Mouse (Mus musculus) hindbrain, embryonic 16.5 days (tissue): ENCODE results near the gene Vps53. TPM values are rescaled to one million over a fixed set of nuclear protein-coding genes. Genes with fewer than 3 reads are reported as not detected.

Experiments
- ATAC-seq: fragments of 200-750 bp; cut with Nextera tagmentation; 2 replicates; pipeline ENCODE4 v1.8.0; 2017; ENCODE audit warnings: moderate TSS enrichment, moderate library complexity
- H3K27ac ChIP-seq: fragments of 300-500 bp; sonication (generic); 2 replicates; pipeline ENCODE4 v1.5.1; 2014; ENCODE audit warnings: low read depth, mild to moderate bottlenecking, control low read depth, low read length, moderate library complexity
- H3K27me3 ChIP-seq: fragments of 300-500 bp; sonication (generic); replicated peaks from 2 replicates; pipeline ENCODE4 v1.6.1; 2014; ENCODE audit warnings: low read length; ENCODE audit not compliant: control insufficient read depth, insufficient read depth
- H3K36me3 ChIP-seq: fragments of 300-500 bp; sonication (generic); 2 replicates; pipeline ENCODE4 v1.6.1; 2014; ENCODE audit warnings: mild to moderate bottlenecking, low read length, moderate library complexity, mixed read lengths; ENCODE audit not compliant: control insufficient read depth, insufficient read depth
- H3K4me1 ChIP-seq: fragments of 300-500 bp; sonication (generic); 2 replicates; pipeline ENCODE4 v1.6.1; 2014; ENCODE audit warnings: low read depth, low read length; ENCODE audit not compliant: control insufficient read depth, insufficient read depth
- H3K4me2 ChIP-seq: fragments of 300-500 bp; sonication (generic); 2 replicates; pipeline ENCODE4 v1.6.1; 2014; ENCODE audit warnings: mild to moderate bottlenecking, low read length, control low read depth, moderate library complexity
- H3K4me3 ChIP-seq: fragments of 300-500 bp; sonication (generic); 2 replicates; pipeline ENCODE4 v1.5.1; 2014; ENCODE audit warnings: mild to moderate bottlenecking, low read length, control low read depth, moderate library complexity
- H3K9ac ChIP-seq: fragments of 300-500 bp; sonication (generic); 2 replicates; pipeline ENCODE4 v1.6.1; 2014; ENCODE audit warnings: low read depth, mild to moderate bottlenecking, control low read depth, low read length, moderate library complexity
- H3K9me3 ChIP-seq: fragments of 300-500 bp; sonication (generic); 2 replicates; pipeline ENCODE4 v1.6.1; 2014; ENCODE audit warnings: mild to moderate bottlenecking, low read length, moderate library complexity; ENCODE audit not compliant: control insufficient read depth
- WGBS: fragments of 180-500 bp; shearing (Covaris S2); extraction: QIAGEN DNeasy Blood & Tissue Kit; methylation state at CpG from one replicate; pipeline ENCODE4 v1.1.7; 2014; 5-methylcytosine and 5-hydroxymethylcytosine counted together
- polyA plus RNA-seq: library from polyadenylated mRNA; unstranded; fragments of >200 nt; fragmentation: Nextera tagmentation; extraction: Ambion mirVana; gene quantifications from 2 replicates; pipeline ENCODE4 v1.2.1, GENCODE M21; 2015

Gene Vps53
- polyA plus RNA-seq, 1 experiment from 2014 or later = 69.3 TPM

DNA sequence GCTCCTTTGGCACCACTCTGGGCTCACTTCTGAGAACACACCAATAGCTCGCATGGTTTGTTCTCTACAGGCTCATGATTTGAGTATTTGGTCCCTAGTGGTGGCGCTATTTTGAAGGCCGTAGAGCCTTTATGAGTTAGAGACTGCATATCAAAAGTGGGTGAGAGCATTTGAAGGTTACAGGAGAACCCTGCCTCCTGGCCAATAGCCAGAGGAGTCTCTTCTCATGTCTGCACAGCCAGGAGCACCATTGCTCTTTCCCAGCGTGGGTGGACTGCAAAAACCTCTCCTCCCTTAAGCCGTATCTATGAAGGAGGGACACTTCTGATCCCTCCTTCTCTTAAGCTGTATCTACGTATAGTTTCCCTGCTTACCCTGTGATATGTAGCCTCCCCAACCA lies 102.1 kb downstream of the Vps53 start:
- WGBS = 82% methylated on average over 6 of the region's 6 CpGs
- ATAC-seq = no peak
- H3K9ac ChIP-seq = no peak overlapping the region

DNA sequence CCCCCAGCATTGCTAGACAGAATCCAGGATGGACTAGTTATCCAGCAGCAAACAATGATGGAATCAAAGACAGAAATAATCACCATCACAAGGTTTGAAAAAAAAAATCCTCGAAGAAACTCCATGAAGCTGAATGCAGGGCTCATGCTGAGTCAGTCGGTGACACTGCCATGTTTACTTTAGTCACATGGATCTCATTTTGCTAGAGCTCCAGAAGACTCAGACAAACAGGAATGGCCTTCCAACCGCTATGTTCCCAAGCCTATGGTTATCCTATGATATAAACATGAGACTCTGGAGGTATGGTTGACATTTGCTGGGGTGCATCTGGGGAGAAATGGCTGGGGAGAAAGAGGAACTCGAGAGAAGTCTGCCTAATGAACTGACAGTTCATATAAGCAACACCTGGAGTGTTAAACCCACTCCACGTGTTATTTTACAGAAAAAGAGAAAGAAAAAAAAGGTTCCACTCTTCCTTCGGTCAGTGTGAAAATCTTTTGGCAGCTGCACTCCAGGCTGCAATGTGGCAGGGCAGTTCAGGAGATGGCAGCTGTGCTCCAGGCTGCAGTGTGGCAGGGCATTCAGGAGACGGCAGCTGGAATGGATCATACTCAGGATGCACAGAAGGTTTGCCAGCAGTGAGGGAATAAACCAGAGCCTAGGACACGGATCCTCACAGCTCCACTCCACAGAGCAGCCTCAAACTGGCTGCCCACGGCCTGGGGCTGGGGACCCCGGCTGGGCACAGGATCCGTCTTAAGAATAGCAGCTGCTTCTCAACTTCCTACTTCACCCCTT lies 105.0 kb downstream of the Vps53 start:
- Histone ChIP-seq H3K9me3 (no peaks in the 10 kb centered on the region), H3K27ac (no peak overlapping the region), H3K4me2 (no peak overlapping the region), H3K4me3 (no peak overlapping the region), H3K4me1 (no peaks in the 10 kb centered on the region), H3K27me3 (no peaks in the 10 kb centered on the region), H3K9ac (no peak overlapping the region), H3K36me3 (peaks cover 4% of the 10 kb centered on the region; the same call in 1 of the 2 replicates)
- 72% methylated on average over 11 of the region's 11 CpGs for WGBS
- no peak for ATAC-seq

More for the DNA sequence above, 102.1 kb downstream of the Vps53 start:
- Histone ChIP-seq H3K4me2 (no peak overlapping the region), H3K9me3 (no peaks in the 10 kb centered on the region), H3K4me1 (no peaks in the 10 kb centered on the region), H3K27me3 (no peaks in the 10 kb centered on the region), H3K4me3 (no peak overlapping the region), H3K27ac (no peak overlapping the region), H3K36me3 (peaks cover 19% of the 10 kb centered on the region)

DNA sequence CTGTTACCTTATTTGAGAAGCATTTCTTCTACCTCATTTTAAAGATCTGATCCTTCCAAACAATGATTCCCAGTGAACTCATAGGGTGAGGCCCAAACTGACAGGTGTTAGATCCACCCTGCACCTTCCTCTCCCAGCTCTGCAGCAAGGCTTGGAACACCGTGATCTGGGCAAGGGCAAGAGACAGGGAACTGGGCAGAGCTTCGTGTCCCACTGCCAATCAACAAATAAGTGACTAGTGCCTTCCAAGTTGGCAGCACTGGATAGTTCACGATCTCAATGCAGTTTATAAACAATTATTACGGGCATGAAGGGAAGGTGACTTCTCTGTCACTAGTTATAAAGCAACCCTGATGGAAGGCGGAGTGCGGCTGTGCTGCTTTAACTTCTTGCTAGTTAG lies 109.6 kb downstream of the Vps53 start:
- Histone ChIP-seq H3K27me3 (no peaks in the 10 kb centered on the region), H3K4me1 (no peaks in the 10 kb centered on the region), H3K9me3 (no peaks in the 10 kb centered on the region), H3K36me3 (no peaks in the 10 kb centered on the region; the same call in 1 of the 2 replicates), H3K4me3 (no peak overlapping the region), H3K9ac (no peak overlapping the region), H3K4me2 (no peak overlapping the region), H3K27ac (no peak overlapping the region)
- 91% methylated on average over 6 of the region's 6 CpGs for whole genome bisulfite sequencing
- ATAC-seq = no peak

DNA sequence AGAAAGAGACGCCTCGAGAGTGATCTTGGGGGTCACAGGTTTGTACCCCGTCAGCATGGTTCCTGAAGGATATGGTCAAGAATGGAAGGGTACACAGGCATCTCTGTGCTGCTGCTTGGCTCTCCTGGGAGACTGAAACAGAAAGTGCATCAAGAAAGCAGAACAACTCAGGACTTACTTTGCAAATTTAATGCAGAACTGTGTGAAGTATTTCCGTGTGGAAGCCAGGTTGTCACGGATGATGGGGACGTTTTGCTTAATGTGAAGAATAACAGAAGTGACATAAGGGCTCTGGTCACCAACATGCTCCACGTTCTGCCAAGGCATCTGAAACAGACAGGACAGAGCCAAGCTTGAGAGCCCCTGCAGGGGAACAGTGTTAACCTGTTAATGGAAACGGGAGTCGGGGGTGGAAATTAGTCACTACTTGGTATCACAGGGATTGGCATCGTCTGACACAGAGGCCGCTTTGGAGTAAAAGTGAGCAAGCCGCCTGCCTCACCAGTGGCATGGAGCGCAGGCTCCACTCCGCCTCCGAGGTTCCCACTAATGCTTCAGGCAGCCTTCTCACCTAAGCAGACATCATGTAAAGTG lies 112.8 kb downstream of the Vps53 start:
- no peaks in the 10 kb centered on the region for H3K9me3 ChIP-seq
- H3K4me1 ChIP-seq = no peaks in the 10 kb centered on the region
- H3K36me3 ChIP-seq = peaks cover under 1% of the 10 kb centered on the region
- no peak overlapping the region for H3K9ac ChIP-seq
- WGBS = 87% methylated on average over 15 of the region's 15 CpGs
- no peaks in the 10 kb centered on the region for H3K27me3 ChIP-seq
- no peak overlapping the region for H3K4me2 ChIP-seq
- ATAC-seq = no peak
- H3K27ac ChIP-seq = no peak overlapping the region
- H3K4me3 ChIP-seq = no peak overlapping the region

DNA sequence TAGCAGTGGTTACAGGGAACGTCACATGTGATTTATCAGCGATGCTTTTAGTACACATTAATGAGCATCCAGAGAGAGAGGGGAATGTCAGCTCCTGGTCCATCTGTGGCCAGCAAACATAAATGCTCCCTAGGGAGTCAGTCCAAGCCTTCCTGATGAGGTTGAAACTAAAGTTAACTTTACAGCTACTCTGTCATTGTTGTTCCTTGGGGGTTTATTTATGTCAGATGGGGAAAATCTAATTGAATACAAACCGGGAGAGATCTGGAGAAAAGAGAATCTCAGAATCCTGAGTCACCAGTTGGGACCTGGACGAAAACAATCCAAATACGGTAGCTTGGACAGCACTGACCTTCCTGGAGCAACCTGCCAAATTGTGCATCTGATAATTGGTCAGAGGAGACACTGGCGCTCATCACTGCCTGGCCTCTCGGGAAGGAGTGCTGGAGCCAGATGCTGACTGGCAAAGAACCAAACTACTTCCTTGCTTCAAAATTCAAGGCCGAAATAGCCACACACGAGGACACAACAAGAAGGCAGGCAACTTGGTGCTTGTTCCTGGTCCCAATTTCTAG lies 113.8 kb downstream of the Vps53 start:
- Histone ChIP-seq H3K9ac (no peak overlapping the region), H3K27ac (no peak overlapping the region), H3K4me3 (no peak overlapping the region), H3K4me2 (no peak overlapping the region), H3K9me3 (no peaks in the 10 kb centered on the region), H3K4me1 (no peaks in the 10 kb centered on the region), H3K36me3 (peaks cover 2% of the 10 kb centered on the region), H3K27me3 (no peaks in the 10 kb centered on the region)
- ATAC-seq = no peak
- 69% methylated on average over 9 of the region's 9 CpGs for WGBS

DNA sequence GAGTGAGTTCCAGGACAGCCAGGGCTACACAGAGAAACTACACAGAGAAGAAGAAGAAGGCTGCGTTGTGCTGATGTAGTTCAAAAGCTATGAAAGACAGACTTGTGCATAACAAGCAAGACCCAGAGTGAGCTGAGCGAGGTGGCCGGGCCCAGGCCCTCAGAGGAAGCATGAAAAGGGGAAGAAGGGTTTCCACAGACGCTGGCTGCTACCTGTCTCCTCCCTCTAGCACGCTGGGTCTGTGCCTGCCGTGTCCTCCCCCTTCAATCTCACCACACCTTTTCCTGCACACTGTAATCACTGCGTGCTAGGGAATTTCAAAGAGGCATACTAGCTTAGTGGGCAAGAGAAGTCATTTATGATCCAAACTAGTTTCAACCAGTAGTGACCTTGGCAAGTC lies 115.0 kb downstream of the Vps53 start:
- Histone ChIP-seq H3K4me3 (no peak overlapping the region), H3K27me3 (no peaks in the 10 kb centered on the region), H3K9ac (no peak overlapping the region), H3K9me3 (no peaks in the 10 kb centered on the region), H3K4me1 (no peaks in the 10 kb centered on the region), H3K4me2 (no peak overlapping the region), H3K27ac (no peak overlapping the region), H3K36me3 (peaks cover 2% of the 10 kb centered on the region)
- 95% methylated on average over 7 of the region's 7 CpGs for WGBS
- ATAC-seq = no peak

DNA sequence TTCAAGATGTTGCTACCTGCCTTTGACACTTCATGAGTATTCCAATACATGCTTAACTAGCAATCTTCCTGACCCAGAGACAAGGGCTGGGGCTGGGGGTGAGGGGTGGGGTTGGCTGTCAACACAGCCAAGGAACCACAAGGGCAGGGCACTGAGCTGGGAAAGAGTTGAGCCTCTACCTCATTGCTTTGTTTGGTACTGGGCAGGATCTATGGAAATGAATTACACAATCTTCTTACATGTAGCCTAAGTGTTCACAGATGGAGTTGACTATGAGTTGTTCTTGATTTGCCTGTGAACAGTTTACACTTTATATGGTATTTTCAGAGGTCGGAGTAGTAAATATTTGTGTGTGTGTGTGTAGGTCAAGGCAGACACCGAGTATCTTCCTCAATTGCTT lies 118.5 kb downstream of the Vps53 start:
- no peaks in the 10 kb centered on the region for H3K9me3 ChIP-seq
- H3K27me3 ChIP-seq = no peaks in the 10 kb centered on the region
- H3K36me3 ChIP-seq = peaks cover 2% of the 10 kb centered on the region
- no peaks in the 10 kb centered on the region for H3K4me1 ChIP-seq
- ATAC-seq = no peak
- no peak overlapping the region for H3K9ac ChIP-seq
- H3K4me2 ChIP-seq = no peak overlapping the region
- H3K27ac ChIP-seq = no peak overlapping the region
- 98% methylated on average over 2 of the region's 2 CpGs for WGBS
- H3K4me3 ChIP-seq = no peak overlapping the region

DNA sequence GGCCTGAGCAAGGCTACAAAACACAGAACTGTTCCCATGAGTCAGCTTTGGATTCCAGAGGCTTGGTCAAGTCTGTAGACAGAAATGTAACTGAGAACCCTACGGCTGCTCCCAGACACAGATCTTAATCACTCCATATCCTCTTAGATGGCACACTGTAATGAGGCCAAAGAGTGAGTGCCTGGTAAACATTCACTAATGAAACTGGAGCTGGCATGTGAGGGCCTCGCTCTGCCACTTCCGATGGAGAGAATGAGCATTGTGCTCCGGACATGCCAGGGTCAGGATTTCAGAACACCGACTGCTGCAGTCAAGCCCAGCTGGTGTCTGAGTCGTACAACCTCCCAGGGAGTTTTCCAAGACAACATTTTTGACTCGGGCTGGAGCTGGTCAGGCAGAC lies 119.5 kb downstream of the Vps53 start:
- Histone ChIP-seq H3K4me1 (no peaks in the 10 kb centered on the region), H3K4me3 (no peak overlapping the region), H3K9ac (no peak overlapping the region), H3K27me3 (no peaks in the 10 kb centered on the region), H3K9me3 (no peaks in the 10 kb centered on the region), H3K4me2 (no peak overlapping the region), H3K36me3 (peaks cover 2% of the 10 kb centered on the region), H3K27ac (no peak overlapping the region)
- ATAC-seq = no peak
- 77% methylated on average over 7 of the region's 7 CpGs for WGBS

DNA sequence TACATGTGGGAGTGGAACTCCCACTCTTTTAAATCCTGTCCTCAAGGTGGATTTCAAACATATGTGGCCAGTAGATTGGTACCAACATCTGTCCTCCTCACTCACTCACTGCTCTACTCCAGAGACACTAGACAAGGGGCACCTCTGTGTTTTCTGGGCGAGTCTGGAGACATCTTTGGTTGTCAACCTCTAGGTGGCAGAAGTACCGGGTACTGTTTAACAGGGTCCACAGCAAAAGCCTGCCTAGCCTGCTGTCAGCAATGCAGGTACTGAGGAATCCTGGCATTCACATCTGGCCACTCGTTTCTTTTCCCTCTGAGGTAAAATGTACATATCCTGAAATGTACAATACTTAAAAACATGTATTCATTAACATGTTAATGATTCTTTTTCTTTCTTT lies 123.0 kb downstream of the Vps53 start:
- no peaks in the 10 kb centered on the region for H3K27me3 ChIP-seq
- no peak overlapping the region for H3K27ac ChIP-seq
- H3K4me3 ChIP-seq = no peak overlapping the region
- no peaks in the 10 kb centered on the region for H3K9me3 ChIP-seq
- no peak for ATAC-seq
- peaks cover under 1% of the 10 kb centered on the region; the same call in 1 of the 2 replicates for H3K36me3 ChIP-seq
- WGBS = 26% methylated on average over 3 of the region's 3 CpGs
- no peak overlapping the region for H3K4me2 ChIP-seq
- no peaks in the 10 kb centered on the region for H3K4me1 ChIP-seq
- H3K9ac ChIP-seq = no peak overlapping the region
